Mouse (Mus musculus) erythroblast, embryonic 14.5 days (primary cell): ENCODE results near the gene Rufy2. TPM values are rescaled to one million over a fixed set of nuclear protein-coding genes. Genes with fewer than 3 reads are reported as not detected.
"Not testable (repeated sequence)": the region's sequence is repeated elsewhere in the genome, so short reads cannot be mapped to it uniquely, and the experiment has no call there.

Source experiments
- H3K27me3 ChIP-seq: 2 replicates; pipeline ENCODE4 v1.6.1; 2012; ENCODE audit warnings: inconsistent platforms; ENCODE audit not compliant: control insufficient read depth
- H3K36me3 ChIP-seq: 2 replicates; pipeline ENCODE4 v1.6.1; 2012; ENCODE audit warnings: mild to moderate bottlenecking, inconsistent platforms; ENCODE audit not compliant: control insufficient read depth
- H3K4me1 ChIP-seq: 2 replicates; pipeline ENCODE4 v1.6.1; 2012; ENCODE audit warnings: inconsistent platforms; ENCODE audit not compliant: control insufficient read depth
- H3K4me3 ChIP-seq: replicated peaks from 2 replicates; pipeline ENCODE3; 2012; ENCODE audit warnings: moderate library complexity, mild to moderate bottlenecking, inconsistent platforms
- H3K9me3 ChIP-seq: 2 replicates; pipeline ENCODE4 v1.6.1; 2012; ENCODE audit warnings: low read length, inconsistent platforms, mixed read lengths; ENCODE audit not compliant: control insufficient read depth
- GATA1 ChIP-seq: IDR thresholded peaks from 2 replicates; pipeline ENCODE4 v1.6.1; 2012; ENCODE audit warnings: low read length, inconsistent platforms, mixed read lengths
- TAL1 ChIP-seq: IDR thresholded peaks from 3 replicates; pipeline ENCODE4 v1.6.1; 2012; ENCODE audit warnings: low read length, inconsistent platforms, mixed read lengths
- polyA plus RNA-seq: library from polyadenylated mRNA; stranded (reverse); fragments of >175 nt; gene quantifications from 2 replicates; pipeline ENCODE4 v1.2.3, GENCODE M21; 2012

Gene Rufy2
- polyA plus RNA-seq, 1 experiment, result not detected

DNA sequence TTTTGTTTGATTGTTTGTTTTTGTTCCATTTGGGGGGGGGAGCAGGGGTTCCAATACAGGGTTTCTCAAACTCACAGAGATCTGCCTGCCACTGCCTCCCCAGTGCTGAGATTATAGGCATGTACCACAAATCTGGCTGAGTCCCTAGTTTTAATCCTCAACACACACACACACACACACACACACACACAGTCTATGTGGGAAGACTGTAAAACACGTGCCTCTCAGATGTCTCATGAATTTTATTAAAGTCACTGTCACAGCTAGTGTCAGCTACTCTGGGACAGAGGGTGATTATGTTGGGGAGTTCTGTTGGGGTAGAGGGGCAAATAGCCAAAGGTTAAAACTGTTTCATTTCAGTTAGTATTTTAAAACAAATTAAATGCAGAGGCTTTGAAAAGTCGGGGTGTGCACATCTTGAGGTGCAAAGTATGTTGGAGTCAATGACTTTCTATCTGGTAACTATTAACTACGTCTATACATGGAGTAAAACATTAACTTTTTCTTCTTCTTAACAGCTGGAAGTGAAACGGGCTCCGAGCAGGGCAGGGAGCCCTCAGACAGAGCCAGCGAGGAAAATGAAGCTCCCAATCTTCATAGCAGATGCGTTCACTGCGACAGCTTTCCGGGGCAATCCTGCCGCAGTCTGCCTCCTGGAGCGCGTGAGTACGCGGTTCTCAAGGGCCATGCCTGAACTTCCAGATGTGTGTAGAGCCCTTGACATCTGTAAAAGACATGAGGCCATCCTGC is 58.7 kb downstream of the Rufy2 start:
- Histone ChIP-seq H3K27me3 (no peaks in the 10 kb centered on the region), H3K36me3 (no peaks in the 10 kb centered on the region), H3K4me1 (no peaks in the 10 kb centered on the region), H3K9me3 (no peaks in the 10 kb centered on the region), H3K4me3 (no peak overlapping the region)
- no peak for TF ChIP-seq TAL1
- no peak for TF ChIP-seq GATA1

- Histone ChIP-seq H3K27me3 (no peaks in the 10 kb centered on the region), H3K9me3 (no peaks in the 10 kb centered on the region), H3K4me3 (no peak overlapping the region), H3K36me3 (no peaks in the 10 kb centered on the region), H3K4me1 (no peaks in the 10 kb centered on the region)
- TF ChIP-seq GATA1, result no peak
Observed at GRCm38 (mm10) chr10:63039867-63040628, 60.0 kb downstream of the Rufy2 start.

GRCm38 (mm10) chr10:63043154-63043553 is 63.1 kb downstream of the Rufy2 start:
- TF ChIP-seq TAL1 (no peak), GATA1 (no peak)
- H3K36me3 ChIP-seq, result no peaks in the 10 kb centered on the region
- no peak overlapping the region for H3K4me3 ChIP-seq

GRCm38 (mm10) chr10:63047751-63048150 is 67.7 kb downstream of the Rufy2 start:
- Histone ChIP-seq H3K27me3 (no peaks in the 10 kb centered on the region), H3K36me3 (no peaks in the 10 kb centered on the region)

More at GRCm38 (mm10) chr10:63043154-63043553, 63.1 kb downstream of the Rufy2 start:
- H3K4me1 ChIP-seq, result no peaks in the 10 kb centered on the region
- H3K9me3 ChIP-seq, result no peaks in the 10 kb centered on the region
- no peaks in the 10 kb centered on the region for H3K27me3 ChIP-seq

GRCm38 (mm10) chr10:63049106-63049505 is 69.1 kb downstream of the Rufy2 start:
- no peak for TF ChIP-seq GATA1
- no peak for TF ChIP-seq TAL1
- H3K9me3 ChIP-seq, result no peaks in the 10 kb centered on the region
- no peaks in the 10 kb centered on the region for H3K4me1 ChIP-seq
- no peaks in the 10 kb centered on the region for H3K27me3 ChIP-seq
- no peaks in the 10 kb centered on the region for H3K36me3 ChIP-seq
- no peak overlapping the region for H3K4me3 ChIP-seq

More at GRCm38 (mm10) chr10:63047751-63048150, 67.7 kb downstream of the Rufy2 start:
- Histone ChIP-seq H3K9me3 (no peaks in the 10 kb centered on the region), H3K4me3 (no peak overlapping the region), H3K4me1 (no peaks in the 10 kb centered on the region)
- TF ChIP-seq GATA1 (no peak), TAL1 (no peak)

- H3K36me3 ChIP-seq, result no peaks in the 10 kb centered on the region
- H3K4me1 ChIP-seq, result no peaks in the 10 kb centered on the region
- H3K9me3 ChIP-seq, result no peaks in the 10 kb centered on the region; the same call in 1 of the 2 replicates
- no peak overlapping the region for H3K4me3 ChIP-seq
- TF ChIP-seq GATA1, result no peak
- TF ChIP-seq TAL1, result no peak
- H3K27me3 ChIP-seq, result no peaks in the 10 kb centered on the region
Observed at GRCm38 (mm10) chr10:63051267-63051666, 71.2 kb downstream of the Rufy2 start.

DNA sequence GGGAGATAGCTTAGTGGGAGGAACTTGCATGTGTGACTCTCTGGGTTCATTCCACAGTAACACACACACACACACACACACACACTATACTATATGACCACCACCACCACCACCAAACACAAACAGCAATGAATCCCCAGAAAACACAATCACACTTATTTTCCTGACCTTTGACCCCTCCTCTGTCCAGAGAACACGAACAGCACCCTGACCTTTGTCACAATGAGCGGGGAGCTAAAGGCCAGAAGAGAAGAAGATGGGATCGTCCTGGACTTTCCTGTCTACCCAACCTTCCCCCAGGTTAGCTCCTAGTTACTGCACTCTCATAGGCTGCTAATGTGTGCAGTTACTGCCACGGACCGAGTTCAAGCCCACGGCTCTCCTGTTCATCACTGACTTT is 72.0 kb downstream of the Rufy2 start:
- no peaks in the 10 kb centered on the region for H3K4me1 ChIP-seq
- no peak overlapping the region for H3K4me3 ChIP-seq
- TF ChIP-seq GATA1 (no peak), TAL1 (no peak)
- no peaks in the 10 kb centered on the region; the same call in 1 of the 2 replicates for H3K9me3 ChIP-seq
- H3K27me3 ChIP-seq, result no peaks in the 10 kb centered on the region
- H3K36me3 ChIP-seq, result no peaks in the 10 kb centered on the region

DNA sequence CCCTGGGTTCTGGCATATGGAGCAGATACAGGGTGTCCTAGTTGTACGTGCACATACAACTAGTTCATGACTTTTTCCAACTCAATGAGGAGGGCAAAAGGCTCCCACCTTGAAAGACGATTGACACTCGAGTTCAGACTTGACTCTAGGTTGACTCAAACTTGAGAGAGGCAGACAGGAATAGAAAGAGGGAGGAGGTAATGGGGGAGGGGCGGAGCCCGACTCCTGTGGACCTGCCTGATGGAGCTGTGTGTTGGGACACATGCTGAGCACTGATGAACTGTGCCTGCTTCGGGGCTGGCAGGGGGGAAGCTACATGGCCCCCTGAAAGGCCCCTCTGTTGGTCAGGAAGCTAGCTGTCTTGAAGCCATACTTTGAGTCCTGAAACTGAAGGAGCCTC is 73.0 kb downstream of the Rufy2 start:
- H3K27me3 ChIP-seq, result no peaks in the 10 kb centered on the region
- TF ChIP-seq TAL1 (no peak), GATA1 (no peak)
- H3K4me1 ChIP-seq, result no peaks in the 10 kb centered on the region
- H3K36me3 ChIP-seq, result no peaks in the 10 kb centered on the region
- H3K4me3 ChIP-seq, result no peak overlapping the region
- H3K9me3 ChIP-seq, result no peaks in the 10 kb centered on the region; the same call in 1 of the 2 replicates

DNA sequence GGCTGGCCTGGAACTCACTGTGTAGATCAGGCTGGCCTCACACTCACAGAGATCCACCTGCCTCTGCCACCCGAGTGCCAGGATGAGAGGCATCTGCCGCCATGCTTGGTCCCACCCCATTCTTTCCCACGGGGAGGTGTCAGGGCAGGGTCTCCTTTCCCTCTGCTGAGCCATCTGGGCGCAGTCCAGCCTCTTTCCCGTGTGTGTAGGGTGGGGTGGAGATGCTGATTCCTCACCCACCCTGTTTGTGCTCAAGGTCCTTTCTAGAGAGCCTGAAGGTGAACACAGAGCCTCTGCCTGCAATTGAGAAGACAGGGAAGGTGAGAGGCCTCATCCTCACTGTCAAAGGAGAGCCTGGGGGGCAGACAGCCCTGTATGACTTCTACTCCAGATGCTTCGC is 74.0 kb downstream of the Rufy2 start:
- not testable (repeated sequence) for H3K36me3 ChIP-seq, H3K4me3 ChIP-seq, H3K9me3 ChIP-seq, H3K27me3 ChIP-seq, H3K4me1 ChIP-seq
